Mouse (Mus musculus) stomach, embryonic 14.5 days (tissue): ENCODE measurements at regions not wholly inside any gene's neighbourhood (a gene's known extent, or its start where the extent isn't known, plus 50 kb on each side); places are given as distances from the start of the nearest gene placed in this dataset.
"Not testable (repeated sequence)": the region's sequence is repeated elsewhere in the genome, so short reads cannot be mapped to it uniquely, and the experiment has no call there.

Experiments
- ATAC-seq: fragments of 200-750 bp; cut with Nextera tagmentation; 2 replicates; pipeline ENCODE4 v1.8.0; 2017; ENCODE audit warnings: low read depth, moderate TSS enrichment; ENCODE audit not compliant: insufficient number of reproducible peaks, insufficient read depth, low FRiP score
- H3K27ac ChIP-seq: fragments of 300-500 bp; sonication (generic); 2 replicates; pipeline ENCODE4 v1.5.1; 2014; ENCODE audit warnings: mild to moderate bottlenecking, low read length, moderate library complexity, mixed read lengths
- H3K27me3 ChIP-seq: fragments of 300-500 bp; sonication (generic); 2 replicates; pipeline ENCODE4 v1.6.1; 2014; ENCODE audit warnings: low read length, control low read depth, mixed read lengths; ENCODE audit not compliant: control insufficient read depth, insufficient read depth
- H3K36me3 ChIP-seq: fragments of 300-500 bp; sonication (generic); 2 replicates; pipeline ENCODE4 v1.6.1; 2014; ENCODE audit warnings: mild to moderate bottlenecking, control low read depth, low read length, moderate library complexity, mixed read lengths; ENCODE audit not compliant: control insufficient read depth, insufficient read depth
- H3K4me1 ChIP-seq: fragments of 300-500 bp; sonication (generic); 2 replicates; pipeline ENCODE4 v1.6.1; 2014; ENCODE audit warnings: low read length, control low read depth, mixed read lengths; ENCODE audit not compliant: control insufficient read depth, insufficient read depth
- H3K4me2 ChIP-seq: fragments of 300-500 bp; sonication (generic); replicated peaks from 2 replicates; pipeline ENCODE4 v1.6.1; 2014; ENCODE audit warnings: low read depth, low read length, control low read depth
- H3K4me3 ChIP-seq: fragments of 300-500 bp; sonication (generic); 2 replicates; pipeline ENCODE4 v1.5.1; 2014; ENCODE audit warnings: low read depth, low read length, control low read depth
- H3K9ac ChIP-seq: fragments of 300-500 bp; sonication (generic); replicated peaks from 2 replicates; pipeline ENCODE4 v1.6.1; 2014; ENCODE audit warnings: low read depth, mild to moderate bottlenecking, control low read depth, low read length, moderate library complexity, mixed read lengths
- H3K9me3 ChIP-seq: fragments of 300-500 bp; sonication (generic); 2 replicates; pipeline ENCODE4 v1.6.1; 2016; ENCODE audit warnings: low read depth, low read length, control low read depth; ENCODE audit not compliant: control insufficient read depth
- WGBS: fragments of 180-500 bp; shearing (Covaris S2); extraction: QIAGEN DNeasy Blood & Tissue Kit; methylation state at CpG from one replicate; pipeline ENCODE4 v1.1.7; 2014; 5-methylcytosine and 5-hydroxymethylcytosine counted together

- H3K9me3 ChIP-seq, ATAC-seq, H3K36me3 ChIP-seq, H3K27me3 ChIP-seq, H3K9ac ChIP-seq, H3K4me2 ChIP-seq, H3K4me1 ChIP-seq, H3K4me3 ChIP-seq, H3K27ac ChIP-seq: not testable (repeated sequence)
- 51% methylated on average over 2 of the region's 2 CpGs for WGBS
Measured at GRCm38 (mm10) chr14:14478159-14478558, 77.1 kb downstream of the Olfr721-ps1 start.

GRCm38 (mm10) chr14:14481840-14482239, 80.7 kb downstream of the Olfr721-ps1 start:
- Histone ChIP-seq H3K36me3 (no peaks in the 10 kb centered on the region), H3K27ac (no peak overlapping the region), H3K4me2 (no peak overlapping the region), H3K27me3 (no peaks in the 10 kb centered on the region), H3K9me3 (no peaks in the 10 kb centered on the region; the same call in 1 of the 2 replicates), H3K4me3 (no peak overlapping the region), H3K4me1 (no peaks in the 10 kb centered on the region), H3K9ac (no peak overlapping the region)
- WGBS: 78% methylated on average over 1 of the region's 1 CpGs
- no peak for ATAC-seq

GRCm38 (mm10) chr14:14486356-14486755, 85.3 kb downstream of the Olfr721-ps1 start:
- no peak for ATAC-seq
- 86% methylated on average over 1 of the region's 1 CpGs for WGBS

GRCm38 (mm10) chr14:14490501-14490900, 89.4 kb downstream of the Olfr721-ps1 start:
- Histone ChIP-seq H3K9ac (no peak overlapping the region), H3K27me3 (no peaks in the 10 kb centered on the region), H3K4me3 (no peak overlapping the region), H3K27ac (no peak overlapping the region), H3K9me3 (no peaks in the 10 kb centered on the region), H3K4me1 (no peaks in the 10 kb centered on the region), H3K36me3 (no peaks in the 10 kb centered on the region), H3K4me2 (no peak overlapping the region)
- ATAC-seq: no peak

More at GRCm38 (mm10) chr14:14486356-14486755, 85.3 kb downstream of the Olfr721-ps1 start:
- H3K27me3 ChIP-seq: no peaks in the 10 kb centered on the region
- no peak overlapping the region for H3K9ac ChIP-seq
- no peak overlapping the region for H3K4me3 ChIP-seq
- no peak overlapping the region for H3K27ac ChIP-seq
- H3K4me2 ChIP-seq: no peak overlapping the region
- H3K4me1 ChIP-seq: no peaks in the 10 kb centered on the region
- H3K9me3 ChIP-seq: no peaks in the 10 kb centered on the region; the same call in 1 of the 2 replicates
- no peaks in the 10 kb centered on the region for H3K36me3 ChIP-seq

- no peaks in the 10 kb centered on the region for H3K4me1 ChIP-seq
- no peaks in the 10 kb centered on the region for H3K9me3 ChIP-seq
- H3K36me3 ChIP-seq: no peaks in the 10 kb centered on the region
Measured at GRCm38 (mm10) chr14:14492041-14492440, 90.9 kb downstream of the Olfr721-ps1 start.

GRCm38 (mm10) chr14:14511927-14512326, 110.8 kb downstream of the Olfr721-ps1 start:
- Histone ChIP-seq H3K4me2 (no peak overlapping the region), H3K4me1 (0 out of 2 replicates have a peak, but pooled peaks cover 3% of the 10 kb centered on the region), H3K27me3 (no peaks in the 10 kb centered on the region), H3K36me3 (no peaks in the 10 kb centered on the region), H3K27ac (no peak overlapping the region), H3K4me3 (no peak overlapping the region), H3K9ac (no peak overlapping the region), H3K9me3 (no peaks in the 10 kb centered on the region)
- WGBS: 76% methylated on average over 4 of the region's 4 CpGs
- ATAC-seq: no peak

More at GRCm38 (mm10) chr14:14492041-14492440, 90.9 kb downstream of the Olfr721-ps1 start:
- no peak overlapping the region for H3K4me2 ChIP-seq
- no peak overlapping the region for H3K4me3 ChIP-seq
- no peak for ATAC-seq
- H3K9ac ChIP-seq: no peak overlapping the region
- no peaks in the 10 kb centered on the region for H3K27me3 ChIP-seq
- no peak overlapping the region for H3K27ac ChIP-seq

GRCm38 (mm10) chr14:14513056-14513455, 112.0 kb downstream of the Olfr721-ps1 start:
- no peaks in the 10 kb centered on the region for H3K36me3 ChIP-seq
- ATAC-seq: no peak

GRCm38 (mm10) chr14:14513498-14513897, 112.4 kb downstream of the Olfr721-ps1 start:
- ATAC-seq: no peak
- Histone ChIP-seq H3K9me3 (no peaks in the 10 kb centered on the region), H3K27ac (no peak overlapping the region), H3K4me3 (no peak overlapping the region), H3K9ac (no peak overlapping the region), H3K36me3 (no peaks in the 10 kb centered on the region), H3K4me1 (0 out of 2 replicates have a peak, but pooled peaks cover 3% of the 10 kb centered on the region), H3K27me3 (no peaks in the 10 kb centered on the region), H3K4me2 (no peak overlapping the region)
- WGBS: 62% methylated on average over 3 of the region's 3 CpGs

More at GRCm38 (mm10) chr14:14513056-14513455, 112.0 kb downstream of the Olfr721-ps1 start:
- H3K9me3 ChIP-seq: no peaks in the 10 kb centered on the region
- H3K27me3 ChIP-seq: no peaks in the 10 kb centered on the region
- no peak overlapping the region for H3K4me3 ChIP-seq
- H3K4me1 ChIP-seq: 0 out of 2 replicates have a peak, but pooled peaks cover 3% of the 10 kb centered on the region
- WGBS: 83% methylated on average over 2 of the region's 2 CpGs
- no peak overlapping the region for H3K27ac ChIP-seq
- no peak overlapping the region for H3K9ac ChIP-seq
- no peak overlapping the region for H3K4me2 ChIP-seq
